Mouse (Mus musculus) adrenal gland, postnatal 14 days (tissue): ENCODE results near the gene 2210011C24Rik. TPM values are rescaled to one million over a fixed set of nuclear protein-coding genes. Genes with fewer than 3 reads are reported as not detected.

Experiments used
- microRNA-seq, 2 experiments: library from miRNA; unstranded; fragments of <30 nt; microRNA quantifications; one replicate each; pipeline ENCODE4 v1.2.0; 2021
- total RNA-seq: library from RNA; stranded (reverse); gene quantifications from 2 replicates; pipeline ENCODE4 v1.2.3, GENCODE M21; 2021

The 2210011C24Rik gene
- total RNA-seq, 1 experiment from 2014 or later, result not detected

Small RNAs within 50 kb of the gene (microRNA-seq; reads per million reads assigned to microRNA genes)
- gene Mir1199 (0 to 0.76 reads per million in 2 experiments), gene Mir8111 (1.9 to 2.1 reads per million in 2 experiments)

Other genes starting within 250 kb of the 2210011C24Rik start
- gene Adgrl1, start 112.1 kb downstream of the 2210011C24Rik start, total RNA-seq, result 63.1 and 64.1 TPM in 2 replicates
- 1.1 and 1.4 TPM in 2 replicates for gene Gm10644, start 57.0 kb downstream of the 2210011C24Rik start, total RNA-seq
- 9.7 and 10.7 TPM in 2 replicates for gene Asf1b, start 56.7 kb downstream of the 2210011C24Rik start, total RNA-seq
- gene Prkaca, start 39.2 kb downstream of the 2210011C24Rik start, total RNA-seq, result 251 and 300 TPM in 2 replicates
- 37.0 and 42.5 TPM in 2 replicates for gene Samd1, start 14.5 kb downstream of the 2210011C24Rik start, total RNA-seq
- gene 1700067K01Rik, start 10.7 kb downstream of the 2210011C24Rik start, total RNA-seq, result 0.56 and 0.83 TPM in 2 replicates
- 0.38 and 0.52 TPM in 2 replicates for gene Palm3, start 9.3 kb upstream of the 2210011C24Rik start, total RNA-seq
- gene Il27ra, start 30.4 kb upstream of the 2210011C24Rik start, total RNA-seq, result 2.3 and 12.2 TPM in 2 replicates
- gene Rln3, start 32.8 kb upstream of the 2210011C24Rik start, total RNA-seq, result 0.64 TPM in 1 of 2 replicates, not detected in the other
- 2.9 and 3.0 TPM in 2 replicates for gene Gm10643, start 53.0 kb upstream of the 2210011C24Rik start, total RNA-seq
- 15.2 and 17.3 TPM in 2 replicates for gene Rfx1, start 54.7 kb upstream of the 2210011C24Rik start, total RNA-seq
- 16.5 and 21.0 TPM in 2 replicates for gene Dcaf15, start 92.6 kb upstream of the 2210011C24Rik start, total RNA-seq
- gene Podnl1, start 113.8 kb upstream of the 2210011C24Rik start, total RNA-seq, result 0.44 and 1.1 TPM in 2 replicates
- gene Cc2d1a, start 135.8 kb upstream of the 2210011C24Rik start, total RNA-seq, result 23.8 and 31.0 TPM in 2 replicates
- 0.49 and 0.82 TPM in 2 replicates for gene 4930432K21Rik, start 135.9 kb upstream of the 2210011C24Rik start, total RNA-seq
- 0.67 and 1.2 TPM in 2 replicates for gene Nanos3, start 173.0 kb upstream of the 2210011C24Rik start, total RNA-seq
- 32.3 and 39.5 TPM in 2 replicates for gene Zswim4, start 224.9 kb upstream of the 2210011C24Rik start, total RNA-seq
- gene D8Ertd738e, start 237.5 kb upstream of the 2210011C24Rik start, total RNA-seq, result 251 and 255 TPM in 2 replicates
- gene Mri1, start 245.2 kb upstream of the 2210011C24Rik start, total RNA-seq, result 25.0 and 35.5 TPM in 2 replicates